Mouse (Mus musculus) heart, embryonic 14.5 days (tissue): ENCODE results near the gene Psmd9. TPM values are rescaled to one million over a fixed set of nuclear protein-coding genes. Genes with fewer than 3 reads are reported as not detected.

ENCODE experiments used
- ATAC-seq: fragments of 200-750 bp; cut with Nextera tagmentation; 2 replicates; pipeline ENCODE4 v1.8.0; 2017; ENCODE audit warnings: low read depth, moderate TSS enrichment; ENCODE audit not compliant: insufficient number of reproducible peaks, insufficient read depth, low FRiP score
- H3K27ac ChIP-seq, 2 experiments: fragments of 200-500 bp in 1 of 2; fragments of 300-500 bp in 1 of 2; sonication (generic) in 1 of 2; replicated peaks in 1 of 2; 2 replicates each; pipeline ENCODE4 v1.5.1; 2012 to 2014; ENCODE audit warnings: low read depth in 2 of 2, low read length in 2 of 2, control low read depth in 1 of 2, mild to moderate bottlenecking in 1 of 2, mixed read lengths in 1 of 2; ENCODE audit not compliant: control insufficient read depth in 1 of 2, insufficient read depth in 1 of 2
- H3K27me3 ChIP-seq: fragments of 300-500 bp; sonication (generic); 2 replicates; pipeline ENCODE4 v1.6.1; 2014; ENCODE audit warnings: mild to moderate bottlenecking, low read length, control low read depth; ENCODE audit not compliant: control insufficient read depth, insufficient read depth
- H3K36me3 ChIP-seq: fragments of 300-500 bp; sonication (generic); 2 replicates; pipeline ENCODE4 v1.6.1; 2014; ENCODE audit warnings: mild to moderate bottlenecking, control low read depth, low read length, mixed read lengths; ENCODE audit not compliant: control insufficient read depth, insufficient read depth
- H3K4me1 ChIP-seq, 2 experiments: fragments of 200-500 bp in 1 of 2; fragments of 300-500 bp in 1 of 2; sonication (generic) in 1 of 2; 2 replicates each; pipeline ENCODE4 v1.6.1; 2012 to 2014; ENCODE audit warnings: low read length in 2 of 2, control low read depth in 1 of 2, mixed read lengths in 1 of 2; ENCODE audit not compliant: control insufficient read depth in 2 of 2, insufficient read depth in 2 of 2
- H3K4me2 ChIP-seq: fragments of 300-500 bp; sonication (generic); 2 replicates; pipeline ENCODE4 v1.6.1; 2014; ENCODE audit warnings: mild to moderate bottlenecking, low read length
- H3K4me3 ChIP-seq, 2 experiments: fragments of 200-500 bp in 1 of 2; fragments of 300-500 bp in 1 of 2; sonication (generic) in 1 of 2; 2 replicates each; pipeline ENCODE4 v1.5.1; 2012 to 2014; ENCODE audit warnings: low read length in 2 of 2, mild to moderate bottlenecking in 2 of 2, control low read depth in 1 of 2, low read depth in 1 of 2, moderate library complexity in 1 of 2; ENCODE audit not compliant: control insufficient read depth in 1 of 2, insufficient read depth in 1 of 2
- H3K9ac ChIP-seq: fragments of 300-500 bp; sonication (generic); 2 replicates; pipeline ENCODE4 v1.6.1; 2014; ENCODE audit warnings: mild to moderate bottlenecking, low read length
- H3K9me3 ChIP-seq: fragments of 300-500 bp; sonication (generic); 2 replicates; pipeline ENCODE4 v1.6.1; 2016; ENCODE audit warnings: low read length, control low read depth; ENCODE audit not compliant: control insufficient read depth
- WGBS: fragments of 180-500 bp; shearing (Covaris S2); extraction: QIAGEN DNeasy Blood & Tissue Kit; methylation state at CpG from one replicate; pipeline ENCODE4 v1.1.7; 2014; 5-methylcytosine and 5-hydroxymethylcytosine counted together
- polyA plus RNA-seq: library from polyadenylated mRNA; unstranded; fragments of >200 nt; fragmentation: Nextera tagmentation; extraction: Ambion mirVana; gene quantifications from 2 replicates; pipeline ENCODE4 v1.2.1, GENCODE M21; 2014

The Psmd9 gene
- polyA plus RNA-seq, 1 experiment from 2014 or later, result 64.3 TPM

GRCm38 (mm10) chr5:123138230-123138911, 30.8 kb upstream of the Psmd9 start:
- 1% methylated on average over 40 of the region's 40 CpGs for WGBS
- H3K4me2 ChIP-seq, result peak overlapping the region; percentile 95
- peak overlapping the region; percentile 100 for H3K27ac ChIP-seq
- ATAC-seq, result no peak
- no peaks in the 10 kb centered on the region for H3K9me3 ChIP-seq
- 0 out of 2 replicates have a peak, but pooled peaks cover 10% of the 10 kb centered on the region for H3K36me3 ChIP-seq
- H3K27me3 ChIP-seq, result no peaks in the 10 kb centered on the region
- peaks cover 49 to 56% of the 10 kb centered on the region in 2 experiments for H3K4me1 ChIP-seq
- peak overlapping the region; percentile 65 to 93 for H3K4me3 ChIP-seq
- H3K9ac ChIP-seq, result peak overlapping the region; percentile 100

- 0 out of 2 replicates have a peak, but pooled peaks cover 4% of the 10 kb centered on the region for H3K36me3 ChIP-seq
- H3K4me1 ChIP-seq, result peaks cover 46 to 56% of the 10 kb centered on the region in 2 experiments
- H3K27ac ChIP-seq, result peak overlapping the region; percentile 100
- no peaks in the 10 kb centered on the region for H3K27me3 ChIP-seq
- no peaks in the 10 kb centered on the region for H3K9me3 ChIP-seq
- peak overlapping the region; percentile 100 for H3K9ac ChIP-seq
- H3K4me2 ChIP-seq, result peak overlapping the region; percentile 95
- peak overlapping the region; percentile 65 to 93 for H3K4me3 ChIP-seq
- no peak for ATAC-seq
- 1% methylated on average over 39 of the region's 39 CpGs for WGBS
Measured at GRCm38 (mm10) chr5:123138953-123139721, 30.1 kb upstream of the Psmd9 start.

- Histone ChIP-seq H3K9me3 (no peaks in the 10 kb centered on the region), H3K4me1 (peaks cover 47 to 56% of the 10 kb centered on the region in 2 experiments), H3K27ac (peak overlapping the region; percentile 100), H3K27me3 (no peaks in the 10 kb centered on the region), H3K4me2 (peak overlapping the region; percentile 95), H3K36me3 (peaks cover 10% of the 10 kb centered on the region), H3K4me3 (peak overlapping the region; percentile 65 to 93), H3K9ac (peak overlapping the region; percentile 100)
- no peak for ATAC-seq
- 2% methylated on average over 28 of the region's 28 CpGs for WGBS
Measured at GRCm38 (mm10) chr5:123139722-123140627, 29.2 kb upstream of the Psmd9 start.

GRCm38 (mm10) chr5:123140694-123141554, 28.3 kb upstream of the Psmd9 start:
- Histone ChIP-seq H3K4me2 (peak overlapping the region; percentile 95), H3K4me3 (peak overlapping the region; percentile 93), H3K36me3 (peaks cover 19% of the 10 kb centered on the region), H3K27me3 (no peaks in the 10 kb centered on the region), H3K9ac (peak overlapping the region; percentile 100), H3K9me3 (no peaks in the 10 kb centered on the region), H3K27ac (peak overlapping the region; percentile 99 to 100), H3K4me1 (peaks cover 38 to 56% of the 10 kb centered on the region in 2 experiments)
- under 1% methylated on average over 31 of the region's 31 CpGs for WGBS
- ATAC-seq, result peak; percentile 7; the same call in 1 of the 2 replicates

- Histone ChIP-seq H3K27me3 (no peaks in the 10 kb centered on the region), H3K9me3 (no peaks in the 10 kb centered on the region), H3K27ac (peak overlapping the region; percentile 99 to 100), H3K36me3 (peaks cover 26% of the 10 kb centered on the region), H3K4me2 (peak overlapping the region; percentile 95), H3K4me1 (peaks cover 33 to 52% of the 10 kb centered on the region in 2 experiments), H3K9ac (peak overlapping the region; percentile 100), H3K4me3 (peak overlapping the region; percentile 93)
- no peak for ATAC-seq
- under 1% methylated on average over 35 of the region's 38 CpGs for WGBS
Measured at GRCm38 (mm10) chr5:123141555-123142160, 27.6 kb upstream of the Psmd9 start.

- no peak for ATAC-seq
- H3K4me1 ChIP-seq, result peaks cover 25 to 44% of the 10 kb centered on the region in 2 experiments
Measured at GRCm38 (mm10) chr5:123142161-123143157, 26.8 kb upstream of the Psmd9 start, which contains the start of gene Setd1b. Gene Setd1b, plus strand, starts transcription at chr5:123142193.

More at GRCm38 (mm10) chr5:123142161-123143157, 26.8 kb upstream of the Psmd9 start, which contains the start of gene Setd1b:
- Histone ChIP-seq H3K27ac (peak within 1 kb of the TSS; percentile 99 to 100), H3K4me3 (peak within 1 kb of the TSS; percentile 93), H3K27me3 (no peaks in the 10 kb centered on the region), H3K9ac (peak within 1 kb of the TSS; percentile 100), H3K4me2 (peak within 1 kb of the TSS; percentile 95), H3K36me3 (peaks cover 31% of the 10 kb centered on the region), H3K9me3 (no peaks in the 10 kb centered on the region)
- under 1% methylated on average over 60 of the region's 103 CpGs for WGBS
